Mouse (Mus musculus): ENCODE results near the gene Gm1673.

The Gm1673 gene

GRCm38 (mm10) chr5:33997829-33998504 is 14.7 kb downstream of the Gm1673 start:
- DNase-seq (ENCODE audit: low spot score) = no peak

DNA sequence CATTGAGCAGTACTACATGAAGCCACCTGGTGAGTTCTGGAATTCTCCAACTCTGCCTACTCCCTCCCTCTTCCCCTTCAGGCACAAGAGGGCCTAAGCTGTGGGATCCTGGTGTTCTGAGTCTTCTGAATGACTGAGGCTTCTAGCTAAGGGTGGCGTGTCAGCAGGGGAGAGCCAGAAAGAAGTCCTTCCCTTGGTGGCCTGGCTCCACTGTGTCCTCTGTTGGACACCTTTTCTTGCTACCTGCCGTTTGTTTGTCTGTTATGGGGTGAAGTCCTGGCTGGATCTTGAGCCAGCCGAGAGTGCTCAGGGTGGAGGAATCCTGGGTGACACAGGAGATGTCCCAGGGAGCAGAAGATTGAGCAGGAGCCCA is 15.3 kb downstream of the Gm1673 start:
- DNase-seq (ENCODE audit: low spot score) = no peak

DNA sequence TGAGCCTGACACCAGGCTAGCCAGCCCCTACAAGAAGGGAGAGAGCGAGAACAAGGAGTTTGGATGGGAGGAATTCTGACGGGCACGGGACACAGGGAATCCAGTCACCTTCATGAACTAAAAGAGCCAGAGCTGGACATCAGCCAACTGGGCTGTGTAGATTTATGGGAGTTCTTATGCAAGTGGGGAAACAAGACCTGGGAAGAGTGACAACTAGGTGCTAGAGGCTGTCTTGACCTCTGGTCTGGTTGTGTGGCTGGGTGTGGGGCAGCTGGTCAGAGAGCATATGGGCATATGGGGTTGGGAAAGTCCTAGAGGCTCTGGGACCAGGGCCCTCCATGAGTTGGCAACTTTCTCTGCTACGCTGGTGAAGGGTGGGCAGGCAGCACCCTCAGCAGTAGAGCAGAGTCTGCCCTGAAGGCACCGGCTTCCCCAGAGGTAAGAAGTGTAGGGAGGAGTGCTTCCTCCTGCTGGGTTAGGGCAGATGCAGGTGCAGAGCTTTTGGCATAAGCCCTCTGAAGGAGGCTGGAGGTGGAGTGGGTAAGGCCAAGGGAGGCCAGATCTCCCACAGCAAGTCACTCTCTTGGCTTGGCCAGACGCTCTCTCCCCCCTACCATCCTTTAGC is 16.3 kb downstream of the Gm1673 start:
- DNase-seq (ENCODE audit: low spot score) = no peak

DNA sequence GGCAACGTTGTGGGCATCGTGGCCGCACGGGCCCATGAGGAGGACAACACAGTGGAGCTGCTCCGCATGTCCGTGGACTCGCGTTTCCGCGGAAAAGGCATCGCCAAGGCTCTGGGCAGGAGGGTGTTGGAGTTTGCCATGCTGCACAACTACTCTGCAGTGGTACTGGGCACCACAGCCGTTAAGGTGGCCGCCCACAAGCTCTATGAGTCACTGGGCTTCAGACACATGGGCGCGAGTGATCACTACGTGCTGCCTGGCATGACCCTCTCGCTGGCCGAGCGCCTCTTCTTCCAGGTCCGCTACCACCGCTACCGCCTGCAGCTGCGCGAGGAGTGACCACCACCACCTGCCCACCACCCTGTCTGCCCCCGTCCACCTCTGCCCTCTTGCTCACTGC is 17.6 kb downstream of the Gm1673 start:
- no peak for DNase-seq (ENCODE audit: low spot score)

GRCm38 (mm10) chr5:34001401-34001800 is 18.2 kb downstream of the Gm1673 start:
- no peak for DNase-seq (ENCODE audit: low spot score)

GRCm38 (mm10) chr5:34002636-34003035 is 19.4 kb downstream of the Gm1673 start:
- DNase-seq (ENCODE audit: low spot score) = no peak

DNA sequence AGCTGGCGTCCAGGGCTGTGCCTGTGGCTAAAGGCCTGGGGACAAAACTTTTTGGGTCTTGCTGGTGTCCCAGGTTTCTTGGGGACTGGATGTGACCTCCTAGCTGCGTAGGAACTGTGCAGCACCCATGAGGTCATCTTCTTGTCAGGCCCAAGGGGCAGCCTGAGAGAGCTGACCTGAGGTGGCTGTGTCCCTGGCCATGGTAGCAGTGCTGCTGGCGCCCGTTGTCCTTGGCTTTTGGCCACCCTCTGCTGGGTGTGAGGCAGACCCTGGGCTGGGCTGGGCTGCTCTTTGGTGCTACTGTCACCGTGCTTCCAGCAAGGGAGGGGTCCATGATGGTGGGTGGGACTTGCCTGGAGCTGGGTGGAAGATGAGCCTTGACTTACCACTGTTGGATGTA is 21.4 kb downstream of the Gm1673 start:
- no peak for DNase-seq (ENCODE audit: low spot score)

DNA sequence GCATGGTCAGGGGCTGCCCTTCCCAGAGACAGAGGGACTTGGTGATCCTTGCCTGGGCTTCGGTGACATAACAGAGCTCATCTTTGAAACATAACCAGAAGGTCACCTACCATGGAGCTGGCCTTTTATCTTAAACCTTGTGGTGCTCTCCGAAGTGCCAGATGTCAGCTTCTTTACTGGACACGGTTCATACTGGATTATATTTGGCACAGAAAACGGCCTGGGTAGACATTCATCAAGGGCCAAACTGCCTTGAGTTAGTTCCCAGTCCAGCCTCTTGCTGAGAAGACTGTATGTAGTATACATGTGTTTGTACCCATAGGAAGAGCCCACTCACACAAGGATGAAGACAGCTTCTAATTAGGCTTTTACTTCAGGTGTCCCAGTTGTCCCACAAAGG is 23.6 kb downstream of the Gm1673 start:
- no peak for DNase-seq (ENCODE audit: low spot score)

DNA sequence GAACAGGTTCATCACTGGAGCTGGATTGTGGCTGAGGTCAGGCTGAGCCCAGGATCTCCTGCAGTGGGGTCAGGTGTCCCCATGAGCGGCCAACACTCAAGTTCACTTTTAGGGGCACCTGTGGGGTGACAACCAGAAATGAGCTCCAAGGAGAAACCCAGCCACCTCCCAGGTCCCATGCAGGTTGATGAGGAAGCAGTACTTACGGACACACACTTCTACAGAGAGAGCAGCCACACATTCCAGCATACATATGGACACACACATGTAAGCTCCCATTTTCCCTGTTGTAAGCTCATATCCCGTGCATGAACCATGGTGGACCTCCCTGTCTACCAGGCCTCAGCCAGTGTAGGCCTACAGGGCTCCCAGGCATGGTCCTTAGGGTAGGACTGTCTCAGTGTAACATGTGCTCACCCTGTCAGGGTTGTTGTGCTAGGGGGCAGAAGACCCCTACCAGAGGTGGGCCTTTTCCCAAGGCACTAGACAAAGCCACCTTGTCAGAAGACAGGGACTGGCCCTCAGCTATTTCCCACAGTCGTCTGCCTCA is 24.2 kb downstream of the Gm1673 start:
- no peak for DNase-seq (ENCODE audit: low spot score)

GRCm38 (mm10) chr5:34014652-34015051 is 31.4 kb downstream of the Gm1673 start:
- DNase-seq (ENCODE audit: low spot score) = no peak

GRCm38 (mm10) chr5:34018968-34019367 is 35.7 kb downstream of the Gm1673 start:
- no peak for DNase-seq (ENCODE audit: low spot score)

- DNase-seq (ENCODE audit: low spot score) = no peak
These were observed 46.9 kb downstream of the Gm1673 start for GRCm38 (mm10) chr5:34030101-34030500.

DNA sequence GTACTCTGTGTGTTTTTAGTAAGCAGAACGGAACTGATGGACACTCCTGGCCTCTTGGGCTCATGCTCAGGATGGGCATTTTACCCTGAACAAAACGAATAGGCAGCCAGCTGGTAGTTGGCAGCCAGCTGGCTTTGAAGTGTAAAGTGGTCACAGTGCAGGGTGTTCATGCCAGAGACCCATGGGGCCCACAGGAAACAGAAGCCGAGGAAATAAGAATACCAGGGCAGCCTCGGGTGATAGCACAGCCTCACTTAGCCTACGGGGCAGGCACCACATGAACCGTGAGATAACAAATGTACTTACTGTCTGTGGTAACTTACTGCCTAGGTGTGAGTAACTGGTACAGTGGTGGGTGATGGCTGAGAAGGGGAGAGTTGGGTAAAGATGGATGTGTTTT is 47.8 kb downstream of the Gm1673 start:
- no peak for DNase-seq (ENCODE audit: low spot score)

GRCm38 (mm10) chr5:34032520-34032919 is 49.3 kb downstream of the Gm1673 start:
- no peak for DNase-seq (ENCODE audit: low spot score)
